Mouse (Mus musculus) brain, embryonic 18.5 days (tissue): ENCODE data around the gene Rps21.

ENCODE experiments used
- DNase-seq: peaks from one replicate; pipeline ENCODE4 v3.0.0-alpha.2; 2012; ENCODE audit warnings: low read depth, low spot score

The Rps21 gene

GRCm38 (mm10) chr2:180229129-180229528 is 28.0 kb upstream of the Rps21 start:
- no peak for DNase-seq

GRCm38 (mm10) chr2:180230482-180230881 is 26.7 kb upstream of the Rps21 start:
- DNase-seq: no peak

- DNase-seq: no peak
Measured at GRCm38 (mm10) chr2:180233101-180233904, 23.9 kb upstream of the Rps21 start.

- no peak for DNase-seq
Measured at GRCm38 (mm10) chr2:180234353-180234752, 22.8 kb upstream of the Rps21 start.

- no peak for DNase-seq
Measured at GRCm38 (mm10) chr2:180234980-180235379, 22.2 kb upstream of the Rps21 start.

- no peak for DNase-seq
Measured at GRCm38 (mm10) chr2:180235788-180236187, 21.4 kb upstream of the Rps21 start.

GRCm38 (mm10) chr2:180236500-180236899 is 20.7 kb upstream of the Rps21 start:
- DNase-seq: no peak

GRCm38 (mm10) chr2:180236930-180237329 is 20.2 kb upstream of the Rps21 start:
- no peak for DNase-seq

- no peak for DNase-seq
Measured at GRCm38 (mm10) chr2:180237601-180238345, 19.4 kb upstream of the Rps21 start.

- no peak for DNase-seq
Measured at GRCm38 (mm10) chr2:180238591-180238990, 18.6 kb upstream of the Rps21 start.

GRCm38 (mm10) chr2:180243108-180243507 is 14.1 kb upstream of the Rps21 start:
- DNase-seq: no peak

- no peak for DNase-seq
Measured at GRCm38 (mm10) chr2:180247916-180248315, 9.3 kb upstream of the Rps21 start.

- no peak for DNase-seq
Measured at GRCm38 (mm10) chr2:180248947-180249660, 8.1 kb upstream of the Rps21 start.

- peak; percentile 72 for DNase-seq
Measured at GRCm38 (mm10) chr2:180250930-180251611, 6.1 kb upstream of the Rps21 start.

GRCm38 (mm10) chr2:180251838-180252237 is 5.3 kb upstream of the Rps21 start:
- no peak for DNase-seq

GRCm38 (mm10) chr2:180254436-180255209 is 2.6 kb upstream of the Rps21 start:
- DNase-seq: no peak

- DNase-seq: no peak
Measured at GRCm38 (mm10) chr2:180255701-180256100, 1.5 kb upstream of the Rps21 start.

GRCm38 (mm10) chr2:180256296-180257000 is 729 bp upstream of the Rps21 start:
- no peak for DNase-seq

GRCm38 (mm10) chr2:180257963-180258865 is 1.0 kb downstream of the Rps21 start:
- no peak for DNase-seq
